Mouse (Mus musculus): ENCODE data around the gene Sash1. TPM values are rescaled to one million over a fixed set of nuclear protein-coding genes. Genes with fewer than 3 reads are reported as not detected.

Gene Sash1
- total RNA-seq, 2 experiments from 2014 or later = 25.6 to 28.4 TPM

DNA sequence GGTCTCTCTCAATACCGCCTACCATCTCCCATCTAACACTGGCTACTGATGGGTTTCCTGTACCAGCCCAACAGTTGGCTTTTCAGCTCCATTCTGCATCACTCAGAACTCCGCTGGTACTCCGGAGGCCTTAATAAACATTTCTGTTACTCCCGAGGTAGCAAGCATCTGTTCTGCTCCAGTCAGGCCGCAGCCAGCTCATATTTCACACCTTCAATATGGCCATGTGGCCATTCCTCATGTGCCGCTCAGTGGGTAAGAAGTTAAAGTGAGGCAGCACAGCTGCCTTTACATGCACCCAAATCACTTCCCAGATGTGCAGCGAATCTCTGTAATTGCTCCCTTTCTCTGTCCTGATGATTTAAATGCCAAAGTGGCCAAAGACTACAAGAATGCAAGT lies 32.5 kb downstream of the Sash1 start:
- DNase-seq = no peak

DNA sequence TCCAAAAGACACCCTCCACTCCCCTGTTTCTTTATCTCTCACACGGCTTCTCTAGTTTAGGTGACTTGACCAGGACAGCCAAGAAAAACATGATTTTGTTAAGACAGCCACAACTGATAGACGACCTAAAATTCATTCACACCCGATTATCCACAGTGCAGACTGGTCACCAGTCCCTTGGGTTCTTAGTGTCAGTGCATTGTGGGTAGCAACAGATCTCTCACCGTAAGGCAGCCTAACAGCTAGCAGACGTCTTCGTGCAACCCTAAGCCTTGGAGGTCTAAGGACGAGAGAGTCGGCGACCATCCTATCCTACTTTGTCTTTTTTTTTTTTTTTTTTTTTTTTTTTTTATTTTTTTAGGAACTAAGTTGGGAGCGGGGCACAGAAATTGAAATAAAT lies 34.2 kb downstream of the Sash1 start:
- DNase-seq = no peak

DNA sequence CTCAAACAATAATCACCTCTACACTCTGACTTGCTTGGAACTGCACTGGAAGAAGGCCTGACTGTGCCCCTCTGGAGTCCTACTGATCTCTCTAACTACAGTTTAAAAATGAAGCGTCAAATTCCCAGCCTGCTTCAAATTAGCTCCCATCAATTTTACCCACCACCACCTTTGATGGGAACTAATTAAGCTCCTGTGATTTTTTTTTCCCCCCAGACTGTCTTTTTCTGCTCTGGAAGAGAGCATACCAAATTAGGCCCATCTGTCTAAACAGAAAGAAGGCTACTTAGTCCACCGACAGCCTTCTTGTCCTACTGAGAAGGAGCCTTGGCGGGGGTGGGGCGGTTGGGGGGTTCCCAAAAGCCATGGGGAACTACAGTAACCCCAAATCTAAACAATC lies 37.9 kb downstream of the Sash1 start:
- DNase-seq = no peak

DNA sequence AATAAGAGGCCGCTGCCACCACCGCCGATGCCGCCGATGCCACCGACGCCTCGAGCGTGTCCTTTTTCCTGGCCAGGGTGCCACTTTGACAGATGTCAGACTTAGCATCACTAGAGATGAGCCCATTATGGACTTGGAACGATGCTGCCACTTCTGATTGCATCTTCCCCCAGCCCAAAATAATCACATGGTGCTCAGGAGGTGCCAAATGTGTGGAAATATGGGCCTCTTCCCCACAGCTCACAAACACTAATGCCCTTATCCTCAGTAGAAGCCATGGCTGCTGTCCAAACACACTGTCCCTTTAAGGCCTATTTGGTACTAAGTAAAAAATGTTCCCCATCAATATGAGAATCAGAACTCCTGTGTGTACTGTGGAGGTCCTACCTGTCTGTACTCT lies 39.6 kb downstream of the Sash1 start:
- DNase-seq = no peak

DNA sequence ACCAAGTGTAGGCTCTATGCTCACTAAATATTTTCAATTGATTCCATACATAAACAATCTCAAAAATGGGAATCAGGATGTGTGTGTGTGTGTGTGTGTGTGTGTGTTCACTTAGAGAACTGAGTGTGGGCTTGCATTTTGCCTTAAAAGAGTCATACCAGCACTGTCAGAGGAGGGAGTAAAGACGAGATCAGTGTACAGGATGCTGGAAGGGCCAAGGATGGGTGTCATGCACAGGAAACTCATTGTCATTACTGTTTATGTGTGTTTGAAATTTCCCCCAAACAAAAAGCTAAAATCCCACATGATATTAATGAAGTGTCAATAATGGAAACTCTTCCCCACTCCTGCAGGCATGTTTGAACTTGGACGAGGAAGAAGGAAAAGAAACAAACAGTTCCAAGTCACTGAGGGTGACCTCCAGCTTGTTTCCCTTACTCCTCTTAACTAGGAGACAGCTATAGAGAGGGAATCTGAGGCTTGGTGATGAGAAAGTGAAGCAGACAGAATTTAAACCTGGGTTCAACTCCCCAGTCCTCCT lies 40.6 kb downstream of the Sash1 start:
- no peak for DNase-seq

DNA sequence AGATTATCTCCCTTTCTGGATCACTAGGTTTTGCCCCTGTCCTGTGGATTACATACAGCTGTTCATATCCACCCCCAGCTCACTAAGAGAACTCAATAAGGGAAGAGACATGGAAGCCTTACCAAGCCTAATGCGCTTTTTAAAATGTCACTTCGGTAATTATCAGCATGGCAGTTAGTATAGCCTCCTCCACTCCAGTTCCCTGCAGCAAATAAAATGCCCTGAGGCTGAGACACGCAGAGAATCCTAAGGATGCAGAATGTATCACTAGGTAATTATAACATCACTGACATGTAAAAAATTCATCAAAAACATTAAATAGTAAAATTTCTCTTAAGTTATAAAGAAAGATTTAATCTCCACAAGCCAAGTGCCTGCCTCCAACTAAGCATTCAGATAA lies 45.9 kb downstream of the Sash1 start:
- DNase-seq = no peak

DNA sequence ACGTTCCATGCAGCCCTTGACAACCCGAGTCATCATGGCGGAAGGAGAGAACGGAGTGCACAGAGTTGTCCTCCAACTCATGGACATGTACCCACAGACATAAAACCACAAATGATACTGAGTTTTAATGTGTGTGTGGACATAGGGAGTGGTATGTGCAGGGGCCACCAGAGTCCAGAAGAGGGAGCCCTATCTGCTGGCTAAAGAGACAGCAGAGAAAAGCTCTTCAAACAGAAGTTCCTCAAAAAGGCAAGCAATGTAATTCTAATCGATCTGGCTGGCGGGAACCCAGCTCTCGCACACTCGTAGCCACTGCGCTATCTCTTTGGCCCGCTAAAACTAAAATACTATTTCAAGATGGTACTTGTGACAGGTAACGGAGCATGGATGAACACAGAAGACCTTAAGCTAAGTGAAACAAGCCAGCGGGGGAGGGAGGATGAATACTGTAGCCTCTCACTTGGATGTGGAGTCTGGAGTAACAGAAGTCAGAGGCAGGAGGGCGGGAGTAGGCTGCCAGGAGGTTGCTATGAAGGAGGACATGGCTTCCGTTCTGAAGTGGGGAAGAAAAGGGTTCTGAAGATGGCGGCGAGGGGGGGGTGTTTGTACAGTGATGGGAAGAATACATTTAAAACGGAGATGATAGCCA lies 51.9 kb downstream of the Sash1 start:
- peak; percentile 40 to 57 for DNase-seq

DNA sequence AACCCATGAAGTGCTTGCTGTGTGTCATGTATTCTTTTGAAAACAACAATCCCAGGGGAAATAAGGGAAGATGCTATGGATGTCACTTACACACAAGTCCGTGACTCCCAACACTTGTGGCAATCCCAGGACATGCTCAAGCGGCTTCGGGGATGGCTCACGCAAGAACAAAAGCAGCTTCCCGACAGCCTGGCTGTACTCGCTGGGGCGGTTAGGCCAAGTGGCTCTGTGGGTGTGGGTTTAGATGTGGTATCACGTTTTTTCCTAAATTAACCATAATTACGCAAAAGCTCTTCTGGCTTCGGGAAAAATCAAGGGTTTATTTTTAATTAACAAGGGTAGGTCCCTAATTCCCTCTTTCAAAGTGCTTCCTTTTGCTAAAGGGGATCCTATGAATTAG lies 59.6 kb downstream of the Sash1 start:
- DNase-seq = no peak

DNA sequence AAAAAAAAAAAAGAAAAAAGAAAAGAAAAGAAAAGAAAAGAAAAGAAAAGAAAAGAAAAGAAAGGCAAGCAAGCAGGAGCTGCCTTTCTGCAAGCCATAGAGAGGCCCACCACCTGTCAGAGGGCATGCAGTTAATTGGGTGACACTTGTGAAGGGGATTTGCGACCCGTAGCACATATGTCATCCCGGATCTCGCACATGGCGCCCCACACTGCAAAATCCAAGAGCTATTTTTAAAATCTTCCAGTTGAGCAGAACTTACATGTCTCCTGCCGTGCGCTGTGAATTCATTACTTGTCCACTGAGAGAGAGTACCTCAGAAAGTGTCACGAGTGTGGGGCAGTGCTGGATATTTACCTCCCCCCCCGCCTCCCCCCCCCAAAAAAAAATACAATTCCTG lies 60.0 kb downstream of the Sash1 start:
- DNase-seq = no peak

DNA sequence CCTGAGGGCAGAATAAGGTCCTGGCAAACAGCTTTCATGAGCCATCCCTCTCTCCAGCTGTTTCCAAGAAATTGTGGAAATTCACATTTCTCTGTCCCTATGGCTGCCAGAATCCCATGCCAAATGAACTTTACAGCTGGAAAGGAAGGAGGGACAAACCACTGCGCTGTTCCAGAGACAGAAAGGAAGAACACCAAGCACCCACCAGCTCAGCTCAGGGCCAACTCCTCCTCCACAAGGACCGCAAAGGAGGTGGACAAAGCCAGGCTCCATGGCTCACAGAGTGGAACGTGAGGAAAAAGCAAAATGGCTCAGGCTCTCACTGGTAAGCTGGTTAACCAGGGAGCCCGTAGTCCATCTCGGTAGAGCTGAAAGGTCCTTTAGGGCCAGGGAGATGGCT lies 67.8 kb downstream of the Sash1 start:
- no peak for DNase-seq

DNA sequence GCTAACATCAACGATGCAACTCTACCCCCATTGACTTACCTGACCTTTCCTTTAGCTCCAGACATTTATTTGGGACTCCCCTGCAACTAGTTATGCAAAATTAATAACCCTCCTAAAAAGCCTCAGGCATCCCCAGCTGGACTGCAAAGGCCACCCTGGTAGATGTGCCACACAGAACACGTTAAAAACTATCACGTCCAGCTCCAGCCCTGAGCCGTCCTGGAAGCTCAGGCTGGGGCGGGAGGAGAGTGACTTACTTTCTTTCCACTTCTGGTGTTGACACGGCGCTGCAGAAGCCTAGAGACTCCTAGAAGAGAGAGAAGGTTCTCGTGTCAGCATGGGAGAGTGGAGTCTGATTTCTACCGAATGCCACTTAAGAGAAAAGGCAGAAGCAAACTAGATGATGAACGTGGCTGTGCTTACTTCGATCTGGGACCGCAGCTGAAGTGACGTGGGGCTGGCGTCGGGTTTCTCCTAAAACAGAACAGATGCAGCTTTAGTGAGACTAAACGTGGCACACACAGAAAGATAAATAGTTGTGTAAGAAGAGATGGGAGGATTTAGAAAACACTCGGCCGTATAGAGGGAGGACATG lies 71.8 kb downstream of the Sash1 start:
- DNase-seq = no peak

DNA sequence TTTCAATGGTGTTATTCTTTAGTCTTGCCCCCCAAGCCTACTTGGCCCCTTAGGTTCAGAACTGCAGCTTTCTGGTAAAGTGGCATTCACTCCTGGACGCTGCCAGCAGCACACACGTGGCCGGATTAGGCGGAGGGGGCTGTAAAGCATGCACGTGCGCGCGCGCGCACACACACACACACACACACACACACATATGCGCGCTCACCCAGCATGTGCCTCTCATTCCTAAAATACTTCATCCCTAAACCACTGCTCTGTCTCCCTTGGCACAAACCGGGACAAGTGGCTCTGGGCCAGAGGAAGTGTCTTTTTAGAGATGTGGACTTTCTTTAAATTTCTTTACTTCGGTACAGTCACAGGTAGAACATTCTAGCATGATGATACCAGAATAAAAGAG lies 72.6 kb downstream of the Sash1 start:
- no peak for DNase-seq

DNA sequence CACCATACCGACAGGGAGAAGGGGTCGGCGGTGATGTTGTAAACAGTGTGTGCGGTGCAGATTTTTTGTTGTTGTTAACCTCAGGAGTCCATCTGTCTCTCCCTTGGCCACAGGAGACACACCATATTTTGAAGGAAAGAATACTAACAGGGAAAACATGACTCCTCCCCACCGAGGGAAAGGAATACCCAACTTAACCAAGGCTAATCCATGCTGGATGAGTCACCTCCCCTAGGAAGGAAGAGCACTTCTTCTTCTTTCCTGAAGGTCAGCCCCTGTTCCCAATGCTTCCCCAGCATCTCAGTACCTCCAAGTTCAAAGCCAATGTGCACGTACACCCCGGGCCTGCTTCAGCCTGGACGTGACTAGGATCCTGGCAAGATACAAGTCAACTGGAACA lies 73.1 kb downstream of the Sash1 start:
- no peak for DNase-seq

DNA sequence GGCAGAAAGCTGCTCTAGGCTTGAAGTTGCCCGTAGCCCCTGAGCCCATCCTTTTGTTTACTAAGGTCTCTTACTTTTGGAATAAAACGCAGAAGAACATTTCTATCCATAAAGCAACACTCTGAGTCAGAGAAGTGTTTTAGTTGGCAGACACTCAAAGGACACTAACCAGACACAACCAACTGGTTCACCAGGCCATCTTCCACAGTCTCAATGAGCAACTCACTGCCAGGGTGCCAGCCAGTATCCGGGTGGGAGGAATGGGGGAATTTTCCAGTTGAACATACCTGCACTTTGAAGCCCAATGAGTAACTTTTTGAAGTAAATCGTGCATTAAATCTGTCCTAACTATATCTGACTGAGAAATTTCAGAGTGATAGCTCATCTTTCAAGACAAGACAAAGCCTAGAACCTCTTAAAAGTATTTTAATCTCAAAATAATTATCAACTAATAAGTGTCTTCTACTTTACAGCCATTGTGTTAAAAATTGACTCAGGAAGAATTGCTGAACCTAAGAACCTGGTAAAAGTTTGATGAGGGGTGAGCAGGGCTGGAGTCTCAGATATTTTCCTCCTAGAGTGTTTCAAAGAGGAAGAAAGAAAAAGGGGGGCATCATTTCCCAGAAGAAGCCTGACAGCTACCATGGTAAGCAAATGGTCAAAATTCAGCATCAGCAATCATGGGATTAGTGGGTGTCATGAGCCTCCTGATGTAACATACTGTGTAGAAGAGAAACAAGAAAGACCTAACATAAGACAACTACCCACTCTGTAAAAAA lies 74.4 kb downstream of the Sash1 start:
- DNase-seq = no peak

DNA sequence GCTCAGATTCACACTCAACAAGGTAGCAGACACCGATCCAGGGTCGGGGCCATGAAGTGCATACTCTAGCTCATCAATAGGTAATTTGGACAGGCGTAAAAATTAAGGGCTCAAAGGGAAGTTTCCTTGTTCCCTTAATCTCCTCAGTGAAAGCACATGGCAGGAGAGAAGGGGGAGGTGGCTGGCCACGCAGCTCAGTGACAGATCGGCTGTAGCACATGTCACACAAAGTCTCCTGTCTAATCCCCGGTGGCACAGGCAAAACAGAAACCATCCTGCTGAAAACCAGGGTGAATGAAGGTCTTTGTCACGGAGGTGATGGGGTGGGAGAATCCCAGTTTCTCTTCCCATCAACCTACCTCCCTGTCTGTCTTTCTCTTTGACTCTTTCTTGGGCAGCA lies 75.4 kb downstream of the Sash1 start:
- no peak for DNase-seq

DNA sequence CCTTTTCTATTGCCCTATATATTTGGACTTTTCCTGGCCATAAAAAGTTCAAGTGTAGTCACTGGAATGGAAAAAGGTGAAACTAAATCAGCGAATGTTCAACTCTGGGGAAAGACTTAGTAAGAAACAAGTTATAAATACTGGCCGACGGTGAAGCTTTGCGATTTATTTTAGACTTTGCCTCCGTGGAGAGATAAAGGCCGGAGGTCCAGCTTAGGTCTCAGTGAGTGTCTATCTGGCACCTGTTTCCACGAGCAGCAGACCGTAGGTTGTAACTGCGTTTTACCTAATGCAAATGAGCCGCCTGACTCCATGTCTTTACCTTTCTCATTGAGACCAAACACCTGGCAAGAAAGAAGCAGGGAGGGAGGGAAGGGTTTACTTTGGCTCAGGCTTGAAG lies 77.5 kb downstream of the Sash1 start:
- no peak for DNase-seq

DNA sequence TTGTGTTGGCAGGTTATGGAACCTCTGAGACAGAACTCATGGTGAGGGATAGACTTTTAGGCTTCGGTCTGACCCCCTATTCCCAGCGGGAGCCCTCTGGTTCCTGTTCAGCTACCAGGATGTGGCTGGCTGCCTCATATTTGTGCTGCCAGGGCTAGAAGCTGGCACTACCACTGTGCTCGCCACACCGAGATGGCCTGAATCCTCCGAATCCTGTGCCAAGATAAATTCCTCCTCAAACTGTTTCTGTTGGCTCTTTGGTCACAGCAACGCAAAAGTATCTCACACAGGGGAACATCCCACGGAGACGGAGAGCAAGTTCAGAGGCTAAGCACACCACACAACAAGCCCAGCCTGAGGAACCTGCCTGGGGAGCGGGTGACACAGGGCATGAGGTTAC lies 78.3 kb downstream of the Sash1 start:
- DNase-seq = no peak

DNA sequence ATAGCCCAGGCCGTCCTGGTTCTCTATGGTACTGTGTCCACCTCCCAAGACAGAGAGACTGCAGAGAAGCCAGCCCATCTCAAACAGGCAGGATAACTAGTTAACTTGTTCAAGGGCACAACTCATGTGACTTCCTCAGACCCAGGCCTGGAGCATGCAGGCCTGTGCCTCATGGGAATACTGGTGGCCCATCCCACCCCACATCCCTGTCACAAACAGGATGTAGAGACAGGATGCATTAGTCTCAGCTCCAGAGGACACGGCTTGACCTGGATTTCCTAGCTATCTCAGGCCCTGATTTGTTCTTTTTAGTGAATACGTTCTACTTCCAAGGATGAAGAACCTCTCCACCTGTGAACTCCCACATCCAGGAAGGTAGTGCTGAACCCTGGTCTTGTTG lies 80.5 kb downstream of the Sash1 start:
- peak; percentile 42 to 52 for DNase-seq

DNA sequence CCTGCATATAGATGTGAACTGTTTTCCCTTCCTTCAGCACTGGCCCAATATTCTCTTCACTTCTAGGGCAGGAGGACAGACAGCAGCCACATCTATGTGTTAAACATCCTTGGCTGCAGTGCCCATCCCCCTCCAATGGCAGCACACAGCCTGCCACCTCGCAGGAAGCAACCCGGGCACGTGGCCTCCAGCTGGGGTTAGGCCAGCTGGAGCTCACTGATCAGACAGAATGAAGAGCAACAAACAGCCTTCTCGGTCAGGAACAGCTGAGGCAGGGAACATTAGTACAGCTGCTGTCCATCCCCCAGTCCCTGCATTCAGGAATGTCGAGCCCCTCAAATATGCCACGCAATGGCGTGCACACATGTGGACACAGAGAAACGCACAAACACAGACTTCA lies 81.6 kb downstream of the Sash1 start:
- peak; percentile 29 to 57 for DNase-seq

DNA sequence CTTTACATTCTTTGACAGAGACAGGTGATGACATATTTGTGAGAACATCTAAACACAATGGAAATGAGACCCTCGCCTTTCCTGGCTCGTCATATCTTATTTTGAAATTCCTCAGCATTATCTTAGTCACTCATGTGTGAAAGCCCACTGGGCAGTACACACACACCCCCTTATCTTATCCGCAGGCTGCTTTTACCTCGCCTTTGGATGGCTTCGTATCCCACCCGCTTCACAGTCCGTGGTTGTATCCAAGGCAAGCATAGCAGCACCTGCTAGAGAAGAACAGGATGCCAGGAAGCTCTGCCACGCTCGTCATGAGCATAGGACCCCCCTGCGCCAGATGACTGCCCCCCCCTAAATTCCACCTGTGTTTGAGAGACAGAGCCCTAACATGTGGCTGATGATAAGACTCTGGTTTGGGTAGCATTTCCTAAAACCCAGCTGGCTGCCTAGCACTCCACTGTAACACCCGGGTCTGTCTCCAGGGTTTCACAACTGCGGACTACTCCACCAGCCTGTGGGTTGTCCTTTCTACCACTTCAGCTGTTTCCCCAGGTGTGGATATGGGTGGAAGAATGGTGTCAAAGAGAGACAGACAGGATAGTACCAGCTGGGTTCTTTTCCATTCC lies 84.0 kb downstream of the Sash1 start:
- no peak for DNase-seq

DNA sequence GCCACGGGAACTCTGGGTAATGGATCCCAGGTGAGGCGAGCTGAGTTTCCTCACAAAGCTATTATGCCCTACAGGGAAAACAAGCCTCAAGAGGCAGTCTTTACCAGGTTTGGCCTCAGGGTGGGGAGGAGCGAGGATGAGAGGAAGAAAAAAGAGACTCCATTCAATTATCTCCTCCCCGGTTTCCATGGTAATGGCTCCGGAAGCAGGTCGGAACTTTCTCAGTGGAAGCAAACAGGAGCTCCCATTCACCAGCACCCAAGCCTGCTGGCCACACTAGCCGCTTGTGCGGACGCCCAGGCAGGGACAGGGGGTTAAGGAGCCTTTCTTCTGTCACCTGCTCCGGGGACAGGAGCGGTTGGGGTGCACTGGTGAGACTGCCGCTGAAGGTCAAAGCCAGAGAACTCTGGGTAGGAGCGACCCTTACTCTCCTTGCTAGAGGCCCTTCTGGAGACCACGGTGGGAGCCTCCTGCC lies 84.7 kb downstream of the Sash1 start:
- no peak for DNase-seq

DNA sequence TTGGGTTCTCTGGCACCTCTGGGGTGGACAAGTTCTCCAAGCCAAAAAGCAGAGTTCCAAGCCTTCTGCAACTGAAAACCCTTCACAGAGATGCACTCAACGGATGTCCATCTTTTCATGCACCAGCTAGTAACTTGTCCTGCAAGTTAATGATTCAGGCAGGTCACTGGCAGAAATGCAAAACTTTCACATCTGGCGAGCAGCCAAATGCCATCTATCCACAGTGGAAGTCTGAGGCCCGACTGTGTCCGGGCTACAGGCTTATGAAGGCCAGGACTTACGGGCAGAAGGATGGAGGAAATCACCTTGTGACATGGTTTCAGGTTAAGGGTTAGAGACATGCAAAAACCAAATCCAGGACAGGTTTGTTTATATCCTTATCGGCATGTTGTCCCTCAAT lies 88.0 kb downstream of the Sash1 start:
- DNase-seq = peak; percentile 49 to 50

DNA sequence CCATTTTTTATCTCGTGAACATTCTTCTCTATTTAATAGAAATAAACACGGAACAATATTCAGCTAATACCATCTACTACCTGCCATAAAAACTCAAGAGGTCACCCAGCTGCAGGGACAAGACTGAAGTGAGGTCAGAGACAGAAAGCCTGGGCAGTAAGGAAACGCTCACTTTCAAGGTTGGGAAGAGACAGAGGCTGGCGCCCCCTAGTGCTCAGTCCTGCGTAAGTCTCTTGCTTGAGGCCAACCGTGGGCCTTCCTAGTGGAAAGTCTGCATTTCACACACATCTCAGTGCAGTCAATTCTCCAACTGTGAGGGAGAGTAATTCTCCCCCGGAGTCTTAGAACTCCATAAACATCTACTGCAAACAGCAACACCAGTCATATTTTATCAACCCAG lies 90.5 kb downstream of the Sash1 start:
- DNase-seq = peak; percentile 86 to 87
